Mouse (Mus musculus): ENCODE measurements at regions not wholly inside any gene's neighbourhood (a gene's known extent, or its start where the extent isn't known, plus 50 kb on each side); places are given as distances from the start of the nearest gene placed in this dataset.
"Not testable (repeated sequence)": the region's sequence is repeated elsewhere in the genome, so short reads cannot be mapped to it uniquely, and the experiment has no call there.

DNA sequence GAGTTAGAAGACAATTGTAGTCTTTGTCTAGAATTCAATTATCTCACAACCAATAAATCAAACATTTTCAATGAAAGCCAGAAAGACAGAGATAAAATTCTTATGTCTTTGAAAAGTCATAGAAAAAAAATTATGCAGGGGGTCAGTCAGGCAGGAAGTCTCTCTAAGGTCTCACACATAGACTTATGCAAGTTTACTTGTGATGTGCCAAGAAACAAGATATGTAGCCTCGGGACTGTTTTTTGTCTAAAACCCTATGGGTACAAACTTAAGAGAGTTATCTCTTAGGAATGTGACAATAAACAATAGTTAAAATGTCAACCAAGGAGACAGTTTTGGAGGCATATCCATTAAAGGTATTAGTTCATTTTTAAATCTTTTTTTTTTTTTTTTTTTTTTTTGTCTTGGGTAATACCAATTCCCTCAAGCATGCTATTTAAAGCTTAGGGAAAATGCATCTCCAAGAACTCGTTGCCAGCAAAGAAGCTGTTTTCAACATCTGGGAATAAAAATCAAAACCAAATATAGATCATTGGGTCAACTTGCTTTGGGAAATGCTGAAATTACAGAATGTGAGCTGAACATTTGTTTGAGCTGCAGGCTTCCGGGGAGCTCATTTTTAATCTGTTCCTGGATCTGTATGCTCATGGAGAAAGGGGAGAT is 133.8 kb upstream of the Meox2 start:
- Histone ChIP-seq H3K9me3 (ENCODE audit: control insufficient read depth, low read length) (no peaks in the 10 kb centered on the region), H3K4me3 (ENCODE audit: low read length) (no peak overlapping the region), H3K27ac (ENCODE audit: low read depth, low read length) (no peak overlapping the region), H3K4me2 (ENCODE audit: low read length) (no peak overlapping the region), H3K9ac (ENCODE audit: low read depth, low read length) (no peak overlapping the region), H3K4me1 (ENCODE audit: control insufficient read depth, insufficient read depth, low read depth, low read length) (no peaks in the 10 kb centered on the region), H3K27me3 (replicated peaks; ENCODE audit: control insufficient read depth, insufficient read depth, low read length) (no peaks in the 10 kb centered on the region), H3K36me3 (ENCODE audit: control insufficient read depth, insufficient read depth, low read length) (no peaks in the 10 kb centered on the region)
- no peak for ATAC-seq
- 80% methylated on average over 3 of the region's 3 CpGs for WGBS

DNA sequence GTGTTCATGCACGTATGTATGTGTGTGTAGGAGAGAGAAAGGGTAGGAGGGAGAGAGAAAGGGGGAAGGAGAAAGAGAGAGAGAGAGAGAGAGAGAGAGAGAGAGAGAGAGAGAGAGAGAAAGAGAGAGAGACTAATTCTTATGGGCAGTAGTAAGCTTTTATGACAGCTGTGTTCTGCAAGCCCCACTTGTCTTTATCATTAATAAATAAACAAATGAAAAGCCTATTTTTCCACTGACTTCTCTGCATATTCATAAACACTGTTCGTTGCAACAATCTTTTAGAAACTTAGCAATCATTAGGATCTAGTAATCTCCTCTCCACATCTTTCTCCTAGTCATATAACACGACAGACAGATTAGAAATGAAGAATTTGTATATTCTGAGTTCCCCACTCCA is 131.2 kb upstream of the Meox2 start:
- Histone ChIP-seq H3K4me2 (ENCODE audit: low read length) (no peak overlapping the region), H3K36me3 (ENCODE audit: control insufficient read depth, insufficient read depth, low read length) (no peaks in the 10 kb centered on the region), H3K9ac (ENCODE audit: low read depth, low read length) (no peak overlapping the region), H3K9me3 (ENCODE audit: control insufficient read depth, low read length) (no peaks in the 10 kb centered on the region), H3K4me3 (ENCODE audit: low read length) (no peak overlapping the region), H3K27ac (ENCODE audit: low read depth, low read length) (no peak overlapping the region), H3K27me3 (replicated peaks; ENCODE audit: control insufficient read depth, insufficient read depth, low read length) (no peaks in the 10 kb centered on the region), H3K4me1 (ENCODE audit: control insufficient read depth, insufficient read depth, low read depth, low read length) (no peaks in the 10 kb centered on the region)
- ATAC-seq, result no peak
- 73% methylated on average over 3 of the region's 3 CpGs for WGBS

- Histone ChIP-seq H3K9me3 (ENCODE audit: control insufficient read depth, low read length) (no peaks in the 10 kb centered on the region), H3K36me3 (ENCODE audit: control insufficient read depth, insufficient read depth, low read length) (no peaks in the 10 kb centered on the region), H3K9ac (ENCODE audit: low read depth, low read length) (no peak overlapping the region), H3K4me1 (ENCODE audit: control insufficient read depth, insufficient read depth, low read depth, low read length) (no peaks in the 10 kb centered on the region), H3K4me3 (ENCODE audit: low read length) (no peak overlapping the region), H3K27me3 (replicated peaks; ENCODE audit: control insufficient read depth, insufficient read depth, low read length) (no peaks in the 10 kb centered on the region), H3K4me2 (ENCODE audit: low read length) (no peak overlapping the region), H3K27ac (ENCODE audit: low read depth, low read length) (no peak overlapping the region)
- no peak for ATAC-seq
- WGBS, result 69% methylated on average over 4 of the region's 4 CpGs
These were observed 117.2 kb upstream of the Meox2 start for GRCm38 (mm10) chr12:36991135-36991534.

- no peaks in the 10 kb centered on the region for H3K27me3 ChIP-seq (replicated peaks; ENCODE audit: control insufficient read depth, insufficient read depth, low read length)
- 79% methylated on average over 4 of the region's 4 CpGs for WGBS
- H3K4me3 ChIP-seq (ENCODE audit: low read length), result no peak overlapping the region
- H3K4me1 ChIP-seq (ENCODE audit: control insufficient read depth, insufficient read depth, low read depth, low read length), result no peaks in the 10 kb centered on the region
- H3K36me3 ChIP-seq (ENCODE audit: control insufficient read depth, insufficient read depth, low read length), result no peaks in the 10 kb centered on the region
- no peak overlapping the region for H3K4me2 ChIP-seq (ENCODE audit: low read length)
- ATAC-seq, result no peak
- no peak overlapping the region for H3K27ac ChIP-seq (ENCODE audit: low read depth, low read length)
- no peak overlapping the region for H3K9ac ChIP-seq (ENCODE audit: low read depth, low read length)
- H3K9me3 ChIP-seq (ENCODE audit: control insufficient read depth, low read length), result no peaks in the 10 kb centered on the region
These were observed 116.4 kb upstream of the Meox2 start for GRCm38 (mm10) chr12:36991970-36992369.

GRCm38 (mm10) chr12:37001401-37001800 is 106.9 kb upstream of the Meox2 start:
- H3K4me3 ChIP-seq (ENCODE audit: low read length), result no peak overlapping the region
- no peak overlapping the region for H3K27ac ChIP-seq (ENCODE audit: low read depth, low read length)
- no peak overlapping the region for H3K4me2 ChIP-seq (ENCODE audit: low read length)
- 77% methylated on average over 3 of the region's 3 CpGs for WGBS
- no peaks in the 10 kb centered on the region for H3K36me3 ChIP-seq (ENCODE audit: control insufficient read depth, insufficient read depth, low read length)
- no peaks in the 10 kb centered on the region for H3K27me3 ChIP-seq (replicated peaks; ENCODE audit: control insufficient read depth, insufficient read depth, low read length)
- no peak overlapping the region for H3K9ac ChIP-seq (ENCODE audit: low read depth, low read length)
- H3K4me1 ChIP-seq (ENCODE audit: control insufficient read depth, insufficient read depth, low read depth, low read length), result no peaks in the 10 kb centered on the region
- no peak for ATAC-seq
- H3K9me3 ChIP-seq (ENCODE audit: control insufficient read depth, low read length), result no peaks in the 10 kb centered on the region

DNA sequence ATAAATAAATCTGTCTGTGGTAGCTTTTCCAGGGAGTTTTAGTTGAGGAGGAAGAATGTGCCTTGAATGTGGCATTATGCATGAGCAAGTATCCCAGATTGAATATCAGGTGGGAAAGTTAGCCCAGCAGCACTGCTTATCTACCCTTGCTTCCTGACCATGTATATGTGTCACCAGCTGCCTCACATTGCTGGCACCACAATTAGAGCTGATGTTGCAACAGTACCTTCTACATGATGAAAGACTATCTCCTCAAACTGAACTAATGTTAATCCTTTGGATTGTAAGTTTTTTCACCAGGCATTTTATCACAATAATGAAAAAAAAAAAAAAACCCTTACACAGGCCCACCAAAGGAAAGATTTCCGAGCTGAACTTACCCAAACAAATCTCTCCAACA is 103.1 kb upstream of the Meox2 start:
- H3K4me2 ChIP-seq (ENCODE audit: low read length), result no peak overlapping the region
- no peaks in the 10 kb centered on the region for H3K9me3 ChIP-seq (ENCODE audit: control insufficient read depth, low read length)
- H3K4me1 ChIP-seq (ENCODE audit: control insufficient read depth, insufficient read depth, low read depth, low read length), result no peaks in the 10 kb centered on the region
- H3K27me3 ChIP-seq (replicated peaks; ENCODE audit: control insufficient read depth, insufficient read depth, low read length), result no peaks in the 10 kb centered on the region
- no peak for ATAC-seq
- no peak overlapping the region for H3K4me3 ChIP-seq (ENCODE audit: low read length)
- H3K27ac ChIP-seq (ENCODE audit: low read depth, low read length), result no peak overlapping the region
- no peak overlapping the region for H3K9ac ChIP-seq (ENCODE audit: low read depth, low read length)
- WGBS, result 81% methylated on average over 1 of the region's 1 CpGs
- no peaks in the 10 kb centered on the region for H3K36me3 ChIP-seq (ENCODE audit: control insufficient read depth, insufficient read depth, low read length)

- Histone ChIP-seq H3K27me3 (replicated peaks; ENCODE audit: control insufficient read depth, insufficient read depth, low read length) (no peaks in the 10 kb centered on the region), H3K36me3 (ENCODE audit: control insufficient read depth, insufficient read depth, low read length) (no peaks in the 10 kb centered on the region), H3K4me2 (ENCODE audit: low read length) (no peak overlapping the region), H3K27ac (ENCODE audit: low read depth, low read length) (no peak overlapping the region), H3K4me1 (ENCODE audit: control insufficient read depth, insufficient read depth, low read depth, low read length) (no peaks in the 10 kb centered on the region), H3K9ac (ENCODE audit: low read depth, low read length) (no peak overlapping the region), H3K4me3 (ENCODE audit: low read length) (no peak overlapping the region), H3K9me3 (ENCODE audit: control insufficient read depth, low read length) (no peaks in the 10 kb centered on the region)
- 73% methylated on average over 1 of the region's 1 CpGs for WGBS
- ATAC-seq, result no peak
These were observed 98.0 kb upstream of the Meox2 start for GRCm38 (mm10) chr12:37010306-37010705.

DNA sequence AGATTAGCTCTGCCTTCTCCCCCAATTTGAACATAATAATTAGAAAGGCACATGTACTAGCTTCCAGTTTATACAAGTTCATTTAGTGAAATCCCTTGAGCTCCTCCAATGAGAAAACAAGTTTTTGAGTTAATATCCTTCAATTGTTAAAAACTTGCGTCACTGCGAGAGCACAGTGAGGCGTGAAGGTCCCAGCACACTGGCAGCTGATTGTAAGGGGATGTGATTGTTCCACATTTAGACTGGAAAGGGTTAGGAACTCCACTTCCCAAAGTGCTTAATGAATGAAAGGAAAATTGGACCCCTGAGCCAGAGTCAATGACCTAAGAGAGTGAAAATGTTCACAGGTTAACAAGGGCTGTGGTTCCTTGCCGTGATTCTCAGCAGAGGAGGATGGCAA is 93.9 kb upstream of the Meox2 start:
- 53% methylated on average over 4 of the region's 4 CpGs for WGBS
- no peak overlapping the region for H3K27ac ChIP-seq (ENCODE audit: low read depth, low read length)
- H3K9ac ChIP-seq (ENCODE audit: low read depth, low read length), result no peak overlapping the region
- no peaks in the 10 kb centered on the region for H3K4me1 ChIP-seq (ENCODE audit: control insufficient read depth, insufficient read depth, low read depth, low read length)
- 0 out of 2 replicates have a peak, but pooled peaks have one; percentile 42 for ATAC-seq
- no peaks in the 10 kb centered on the region for H3K27me3 ChIP-seq (replicated peaks; ENCODE audit: control insufficient read depth, insufficient read depth, low read length)
- H3K9me3 ChIP-seq (ENCODE audit: control insufficient read depth, low read length), result no peaks in the 10 kb centered on the region
- H3K36me3 ChIP-seq (ENCODE audit: control insufficient read depth, insufficient read depth, low read length), result no peaks in the 10 kb centered on the region
- H3K4me2 ChIP-seq (ENCODE audit: low read length), result no peak overlapping the region
- H3K4me3 ChIP-seq (ENCODE audit: low read length), result no peak overlapping the region

GRCm38 (mm10) chr12:37014945-37015344 is 93.4 kb upstream of the Meox2 start:
- 0 out of 2 replicates have a peak, but pooled peaks have one; percentile 25 for ATAC-seq
- H3K9me3 ChIP-seq (ENCODE audit: control insufficient read depth, low read length); H3K4me1 ChIP-seq (ENCODE audit: control insufficient read depth, insufficient read depth, low read depth, low read length); H3K9ac ChIP-seq (ENCODE audit: low read depth, low read length); H3K36me3 ChIP-seq (ENCODE audit: control insufficient read depth, insufficient read depth, low read length); H3K27me3 ChIP-seq (replicated peaks; ENCODE audit: control insufficient read depth, insufficient read depth, low read length); H3K27ac ChIP-seq (ENCODE audit: low read depth, low read length); H3K4me2 ChIP-seq (ENCODE audit: low read length); H3K4me3 ChIP-seq (ENCODE audit: low read length): not testable (repeated sequence)
- WGBS, result 89% methylated on average over 7 of the region's 7 CpGs

Measured in hindbrain, embryonic 16.5 days (tissue).